Mouse (Mus musculus): ENCODE measurements around the gene Kpna3.

Gene Kpna3

GRCm38 (mm10) chr14:61320765-61321164 lies 118.9 kb downstream of the Kpna3 start:
- DNase-seq (ENCODE audit: low spot score in 2 of 2), result no peak

GRCm38 (mm10) chr14:61316861-61317260 lies 122.8 kb downstream of the Kpna3 start:
- peak in 1 of 2 experiments; percentile 12 for DNase-seq (ENCODE audit: low spot score in 2 of 2)

Measured in spleen, postnatal 14 days (tissue).